Mouse (Mus musculus): ENCODE results near the gene Sbno1.

DNA sequence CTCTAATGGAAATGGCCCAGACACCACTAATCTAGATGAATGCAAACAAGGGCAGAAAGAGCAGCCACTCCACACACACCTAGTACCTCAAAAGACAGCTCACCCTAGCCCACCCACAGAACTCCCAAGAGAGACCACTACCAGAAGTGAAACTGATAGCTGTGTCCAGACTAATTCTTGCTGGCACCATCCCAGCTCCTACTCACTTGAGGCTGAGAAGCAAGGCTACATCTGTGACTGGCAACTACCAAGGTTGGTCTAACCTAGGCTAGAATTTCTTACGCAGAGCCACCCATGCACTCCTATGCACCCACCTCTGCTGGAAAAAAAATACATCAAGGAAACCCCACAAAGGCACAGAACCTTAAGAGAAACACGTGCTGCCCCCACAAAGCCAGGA, 75.5 kb downstream of the Sbno1 start:
- TF ChIP-seq CTCF (IDR thresholded peaks at IDR 0.05; ENCODE audit: borderline replicate concordance, extremely low read depth, insufficient read depth, insufficient read length) (no peak), POLR2A (IDR thresholded peaks at IDR 0.05; ENCODE audit: borderline replicate concordance, extremely low read depth, insufficient read depth, insufficient read length, poor library complexity, severe bottlenecking) (no peak)
